Mouse (Mus musculus) G1E (cell line): Measurements from ENCODE around the gene Vmn1r191.
"Not testable (repeated sequence)": the region's sequence is repeated elsewhere in the genome, so short reads cannot be mapped to it uniquely, and the experiment has no call there.

Source experiments
- CTCF ChIP-seq: IDR thresholded peaks from 2 replicates; pipeline ENCODE4 v1.5.1; 2012; ENCODE audit warnings: low read depth, low read length, inconsistent platforms, mixed read lengths
- GATA1 ChIP-seq: IDR thresholded peaks from 2 replicates; pipeline ENCODE4 v1.6.1; 2012; ENCODE audit warnings: borderline replicate concordance, low read length, inconsistent platforms, mixed read lengths
- GATA2 ChIP-seq: IDR thresholded peaks from 2 replicates; pipeline ENCODE4 v1.6.1; 2012; ENCODE audit warnings: low read depth, low read length, inconsistent platforms, borderline replicate concordance
- POLR2AphosphoS5 ChIP-seq: IDR thresholded peaks from 2 replicates; pipeline ENCODE4 v1.6.1; 2012; ENCODE audit warnings: low read depth, low read length, inconsistent platforms; ENCODE audit not compliant: insufficient replicate concordance
- TAL1 ChIP-seq: conservative IDR thresholded peaks from 2 replicates; pipeline ENCODE4 v1.6.1; 2012; ENCODE audit warnings: low read depth, low read length, inconsistent platforms, mixed read lengths

DNA sequence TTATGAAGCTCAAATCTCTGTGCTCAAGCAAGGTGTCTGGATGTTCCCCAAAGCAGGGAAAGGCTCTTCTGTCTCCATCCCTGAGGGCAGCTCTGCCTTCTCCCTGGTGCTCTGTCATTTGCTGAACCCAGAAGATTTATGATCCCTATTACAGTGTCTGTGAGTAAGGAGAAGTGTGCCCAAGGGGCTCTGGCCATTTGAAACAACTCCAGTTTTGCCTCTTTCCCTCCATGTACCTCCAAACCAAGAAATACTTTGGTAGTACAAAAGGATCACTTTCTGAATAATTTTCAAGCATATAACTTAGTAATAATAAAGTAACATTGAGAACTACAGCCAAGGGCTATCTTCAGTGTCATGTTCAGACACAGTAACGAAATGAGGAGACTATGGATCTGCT is 39.3 kb upstream of the Vmn1r191 start, which contains the start of gene Vmn1r193:
- not testable (repeated sequence) for TF ChIP-seq CTCF, TAL1, GATA1, POLR2AphosphoS5, GATA2
